Mouse (Mus musculus): ENCODE measurements around the gene Kcnd2.
"Not testable (repeated sequence)": the region's sequence is repeated elsewhere in the genome, so short reads cannot be mapped to it uniquely, and the experiment has no call there.

Kcnd2 gene

DNA sequence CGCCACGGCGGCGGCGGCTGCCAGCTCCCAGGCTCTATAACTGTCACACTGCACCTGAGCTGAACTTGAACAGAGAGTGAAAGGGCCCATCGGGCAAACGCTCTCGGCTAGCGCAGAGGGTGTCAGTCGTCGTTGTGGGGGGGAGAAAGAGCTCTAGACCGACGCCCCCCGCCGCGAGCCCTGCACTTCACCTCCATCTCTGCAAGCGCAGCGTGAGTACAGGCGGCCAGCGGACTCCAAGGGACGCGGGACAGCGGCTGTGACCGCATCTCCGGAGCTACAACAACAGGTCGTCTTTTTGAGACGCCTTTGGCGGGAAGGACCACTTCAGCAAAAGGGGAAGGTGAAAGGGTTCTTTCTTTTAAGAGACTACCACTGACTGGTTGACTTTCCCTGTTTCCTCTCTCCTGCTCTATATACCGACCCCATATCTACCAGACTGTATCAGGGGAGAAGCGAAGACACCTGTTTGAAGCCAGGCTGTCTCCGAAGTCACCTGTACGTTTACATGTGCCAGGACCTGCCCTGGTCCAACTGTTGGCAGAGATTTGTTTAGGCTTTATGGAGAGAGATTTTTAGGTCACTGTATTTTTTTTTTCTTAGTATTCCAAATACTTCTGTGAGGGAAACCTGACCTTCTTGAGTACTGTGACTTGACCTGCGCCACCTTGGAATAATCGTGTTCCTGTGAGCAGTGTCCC lies at the start of gene Kcnd2:
Kcnd2 (plus strand) TSS at position 13 of the 701 bp plus-strand sequence.
- no peak; the same call in 1 of the 2 replicates for ATAC-seq (ENCODE audit: low TSS enrichment)

DNA sequence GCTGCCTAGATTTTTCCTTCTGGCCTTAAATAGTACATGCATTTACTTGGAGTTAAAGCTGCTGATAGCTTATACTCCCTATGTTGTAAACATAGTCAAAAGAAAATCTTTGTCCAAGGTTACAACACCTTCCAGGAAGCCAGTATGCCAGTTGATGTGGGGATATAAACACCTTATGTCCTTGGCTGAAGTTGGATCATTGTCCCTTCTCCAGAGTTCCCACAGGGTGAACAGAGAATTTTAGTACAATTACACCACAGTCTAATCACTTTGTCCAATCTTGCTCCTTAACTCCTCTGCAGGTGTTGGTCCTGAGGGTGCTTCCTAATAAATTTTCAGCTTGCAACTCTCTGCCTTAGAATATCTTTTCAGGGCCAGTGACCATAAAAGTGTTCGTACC lies 48.7 kb upstream of the Kcnd2 start:
- ATAC-seq (ENCODE audit: low TSS enrichment): no peak

DNA sequence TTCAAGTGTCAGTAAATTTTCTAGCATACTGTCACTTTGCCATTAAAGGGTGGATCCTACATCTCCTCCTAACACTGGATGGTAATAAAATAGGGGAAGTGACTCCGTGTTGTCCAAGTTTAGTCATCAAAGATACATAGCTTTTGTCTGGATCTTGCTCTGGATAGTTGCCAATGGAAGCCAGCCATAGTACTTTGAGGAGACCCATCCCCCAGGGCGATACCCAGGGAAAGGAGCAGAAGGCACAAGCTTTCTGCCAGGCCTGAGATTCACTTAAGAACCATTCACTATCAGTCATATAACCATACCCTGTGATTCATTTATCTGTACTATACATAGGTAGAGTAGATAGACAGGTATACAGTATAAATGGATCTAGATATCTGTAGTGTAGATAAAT lies 20.0 kb upstream of the Kcnd2 start:
- ATAC-seq (ENCODE audit: low TSS enrichment): no peak

DNA sequence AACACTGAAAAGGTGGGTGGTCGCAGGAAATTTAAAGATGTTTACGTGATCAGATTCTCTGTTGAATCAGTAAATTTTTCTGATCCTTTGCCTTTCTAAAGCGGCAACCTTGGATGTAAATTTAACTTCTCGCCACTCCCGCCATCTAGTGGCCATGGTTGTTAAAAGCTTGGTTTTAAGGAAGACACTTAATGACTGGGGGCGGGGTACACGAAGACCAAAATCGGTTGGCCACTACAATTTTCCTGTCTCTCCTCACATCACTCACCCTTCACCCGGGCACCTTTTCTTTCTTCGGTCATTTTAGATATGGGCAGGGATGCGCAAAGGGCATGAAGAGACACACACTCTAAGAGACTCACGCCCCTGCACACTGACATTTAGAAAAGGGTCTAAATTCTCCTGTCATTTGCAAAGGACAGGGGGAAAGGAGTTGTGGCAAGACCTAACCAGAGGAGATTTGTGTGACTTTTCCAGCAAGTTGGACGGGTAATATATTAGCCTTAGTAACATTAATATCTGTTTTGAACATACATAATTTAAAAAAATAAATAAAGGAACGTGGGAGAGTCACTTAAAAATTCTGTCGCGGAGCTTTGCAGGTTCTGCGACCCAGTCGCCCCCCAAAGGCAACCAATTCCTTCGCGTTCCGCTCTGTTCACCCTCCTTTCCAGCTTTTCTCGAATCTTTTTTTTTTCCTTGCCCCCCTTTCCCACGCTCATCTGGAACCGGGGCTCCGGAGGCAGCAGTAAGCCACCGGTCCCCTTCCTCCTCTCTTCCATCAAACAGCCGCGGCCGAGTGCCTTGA lies 1.2 kb upstream of the Kcnd2 start:
- peak; percentile 50 for ATAC-seq (ENCODE audit: low TSS enrichment)

DNA sequence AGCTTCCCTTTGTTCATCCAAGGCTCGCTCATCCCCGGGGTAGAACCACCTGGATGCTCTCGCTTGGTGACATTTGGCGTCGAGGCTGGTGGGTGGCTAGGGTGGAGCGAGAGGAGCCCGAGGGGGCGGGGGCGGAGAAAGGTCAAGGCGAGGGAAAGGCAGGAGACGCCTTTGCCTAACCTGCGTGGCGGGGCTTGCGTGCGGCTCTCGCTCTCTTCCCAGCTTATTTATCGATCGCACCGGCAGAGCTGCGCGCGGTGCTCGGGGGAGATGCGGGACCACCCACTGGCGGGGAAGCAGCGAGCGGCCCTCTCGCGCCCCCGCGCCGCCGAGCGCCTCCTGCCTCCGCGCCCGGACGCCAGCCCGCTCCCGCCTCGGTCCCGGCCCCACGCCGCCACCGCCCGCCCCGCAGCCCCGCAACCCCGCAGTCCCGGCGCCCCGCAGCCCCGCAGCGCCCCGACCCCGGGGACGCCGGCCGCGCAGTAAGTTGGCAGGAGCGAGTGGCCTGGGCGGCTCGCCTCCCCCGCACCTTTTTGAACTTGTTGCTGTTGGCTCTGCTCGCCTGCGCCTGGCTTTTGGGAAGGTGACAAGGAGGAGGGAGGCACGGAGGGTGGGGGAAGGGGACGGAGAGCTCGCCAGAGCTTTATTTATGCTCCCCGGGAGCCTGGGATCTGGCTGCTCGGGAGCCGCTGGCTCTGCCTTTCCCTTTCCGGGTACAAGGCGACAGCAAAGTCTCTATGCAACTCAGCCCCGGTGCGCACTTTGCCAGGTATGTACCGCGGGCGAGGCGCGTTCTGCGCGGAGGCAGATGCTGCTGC lies 421 bp upstream of the Kcnd2 start:
- ATAC-seq (ENCODE audit: low TSS enrichment): peak; percentile 75

DNA sequence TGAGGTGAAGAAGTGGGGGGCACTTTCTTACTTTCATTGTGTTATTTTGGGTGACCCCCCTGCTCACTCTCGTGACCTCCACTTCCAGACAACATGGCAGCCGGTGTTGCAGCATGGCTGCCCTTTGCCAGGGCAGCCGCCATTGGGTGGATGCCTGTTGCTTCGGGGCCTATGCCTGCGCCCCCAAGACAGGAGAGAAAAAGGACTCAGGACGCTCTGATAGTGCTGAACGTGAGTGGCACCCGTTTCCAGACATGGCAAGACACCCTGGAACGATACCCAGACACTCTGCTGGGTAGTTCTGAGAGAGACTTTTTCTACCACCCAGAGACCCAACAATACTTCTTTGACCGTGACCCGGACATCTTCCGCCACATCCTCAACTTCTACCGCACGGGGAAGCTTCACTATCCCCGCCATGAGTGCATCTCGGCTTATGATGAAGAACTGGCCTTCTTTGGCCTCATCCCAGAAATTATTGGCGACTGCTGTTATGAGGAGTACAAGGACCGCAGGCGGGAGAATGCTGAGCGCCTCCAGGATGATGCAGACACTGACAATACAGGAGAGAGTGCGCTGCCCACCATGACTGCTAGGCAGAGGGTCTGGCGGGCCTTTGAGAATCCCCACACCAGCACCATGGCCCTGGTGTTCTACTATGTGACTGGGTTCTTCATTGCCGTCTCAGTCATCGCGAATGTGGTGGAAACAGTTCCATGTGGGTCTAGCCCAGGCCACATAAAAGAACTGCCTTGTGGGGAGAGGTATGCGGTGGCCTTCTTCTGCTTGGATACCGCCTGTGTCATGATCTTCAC lies 1.1 kb downstream of the Kcnd2 start:
- no peak for ATAC-seq (ENCODE audit: low TSS enrichment)

DNA sequence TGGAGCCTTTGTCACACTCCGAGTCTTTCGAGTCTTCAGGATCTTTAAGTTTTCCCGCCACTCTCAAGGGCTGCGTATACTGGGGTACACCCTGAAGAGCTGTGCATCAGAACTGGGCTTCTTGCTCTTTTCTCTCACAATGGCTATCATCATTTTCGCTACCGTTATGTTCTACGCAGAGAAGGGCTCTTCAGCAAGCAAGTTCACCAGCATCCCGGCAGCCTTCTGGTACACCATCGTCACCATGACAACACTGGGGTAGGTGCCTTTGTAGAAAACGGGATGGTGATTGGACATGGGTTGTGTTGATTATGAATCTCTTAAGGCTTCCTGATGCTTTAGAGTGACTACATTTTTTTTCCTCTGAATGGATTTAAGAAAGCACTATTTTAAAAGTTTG lies 1.9 kb downstream of the Kcnd2 start:
- ATAC-seq (ENCODE audit: low TSS enrichment): no peak

DNA sequence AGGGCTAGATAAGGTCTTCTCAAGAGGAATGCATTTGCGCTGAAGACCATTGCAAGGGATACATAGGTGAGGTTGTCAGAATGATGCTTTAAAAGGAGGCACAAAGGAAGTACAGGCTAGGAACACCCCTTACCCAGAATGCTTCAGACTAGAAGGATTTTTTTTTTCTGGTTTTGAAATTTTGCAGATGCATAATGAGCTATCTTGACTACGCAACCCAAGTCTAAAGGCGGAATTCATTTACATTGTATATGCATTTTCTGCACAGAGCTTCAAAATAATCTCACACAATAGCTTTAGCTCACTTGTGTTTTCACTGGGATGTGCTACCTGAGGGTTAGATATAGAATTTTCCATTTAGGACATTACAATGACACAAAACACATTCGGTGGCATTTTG lies 10.8 kb downstream of the Kcnd2 start:
- ATAC-seq (ENCODE audit: low TSS enrichment): peak; percentile 66

DNA sequence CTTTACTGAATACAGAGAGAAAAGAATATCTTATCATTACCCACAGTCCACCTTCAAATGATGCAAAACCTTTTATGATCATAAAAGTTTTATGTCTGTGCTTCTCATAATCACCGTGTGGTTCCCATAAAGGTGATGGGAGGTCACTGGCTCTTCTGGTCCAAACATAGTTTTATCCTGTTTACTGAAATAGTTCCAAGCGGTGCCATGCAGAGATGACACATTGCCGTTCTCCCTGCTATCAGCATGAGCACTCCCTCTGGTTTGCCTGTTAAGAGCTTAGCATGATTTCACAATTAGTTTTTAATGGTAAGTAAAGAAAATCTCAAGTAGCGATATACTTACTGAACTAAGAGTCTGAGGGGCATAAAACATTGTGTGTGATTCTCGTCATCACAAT lies 43.7 kb downstream of the Kcnd2 start:
- no peak for ATAC-seq (ENCODE audit: low TSS enrichment)

DNA sequence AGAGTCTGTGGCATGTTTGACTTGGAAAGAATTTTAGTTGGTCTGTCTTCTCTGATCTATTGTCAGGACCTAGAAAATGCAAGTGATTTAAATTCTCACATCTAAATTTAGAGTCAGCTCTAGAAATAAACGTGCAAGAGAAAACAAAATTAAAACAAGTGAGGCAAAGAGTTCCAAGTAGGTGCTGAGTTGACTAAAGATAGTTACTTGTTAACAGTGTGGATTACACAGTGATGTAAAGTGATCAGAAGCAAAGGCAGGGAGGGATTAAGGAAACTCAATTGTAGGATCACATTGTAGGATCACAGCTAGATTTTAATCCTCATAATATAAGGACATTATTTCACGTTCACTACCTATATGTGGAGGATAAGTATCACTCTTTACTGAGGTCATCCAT lies 52.6 kb downstream of the Kcnd2 start:
- ATAC-seq (ENCODE audit: low TSS enrichment): peak; percentile 73

DNA sequence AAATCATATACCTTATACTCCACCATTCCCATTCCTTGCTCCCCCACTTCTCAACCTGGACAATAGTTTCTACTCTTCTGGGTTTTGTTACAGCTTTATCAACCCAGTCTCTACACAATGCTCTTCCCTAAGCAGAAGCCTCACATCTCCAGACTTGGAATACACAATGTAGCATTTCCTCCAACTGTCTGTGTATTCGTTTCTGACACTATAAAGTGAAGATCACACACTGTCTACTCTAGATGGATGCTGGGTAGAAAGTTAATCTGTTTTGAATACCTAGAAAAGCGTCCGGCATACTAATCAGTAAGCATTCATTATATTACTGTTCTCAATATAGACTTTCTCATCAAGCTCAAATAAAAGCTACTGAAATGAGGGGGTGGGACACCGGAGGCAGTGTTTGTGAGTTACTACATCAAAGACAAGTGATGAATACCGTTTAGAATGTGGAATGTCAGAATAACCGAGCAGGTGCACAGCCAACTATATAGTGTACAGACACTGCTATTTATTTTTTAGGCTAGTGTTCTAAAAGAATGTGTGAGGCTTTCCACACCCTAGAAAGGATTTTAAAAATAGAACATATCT lies 62.1 kb downstream of the Kcnd2 start:
- peak; percentile 90 for ATAC-seq (ENCODE audit: low TSS enrichment)

DNA sequence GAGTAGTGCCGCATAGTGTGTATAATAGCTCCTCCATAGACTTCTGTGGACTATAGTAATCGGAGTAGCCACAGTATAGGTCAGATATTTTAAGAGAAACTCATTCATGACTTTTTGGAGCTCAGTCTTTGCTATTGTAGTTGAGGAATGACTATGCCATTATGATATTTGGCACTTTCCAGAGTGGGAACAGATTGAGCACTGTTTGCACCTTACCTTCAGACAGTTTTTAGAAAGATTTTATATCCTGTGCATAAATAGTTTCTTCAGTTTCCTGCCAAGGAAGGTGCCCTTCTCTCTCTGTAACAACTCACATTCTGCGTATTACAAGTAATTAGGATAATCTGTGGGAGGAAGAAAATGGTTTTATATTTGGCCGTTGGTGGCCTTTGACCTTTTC lies 89.6 kb downstream of the Kcnd2 start:
- peak; percentile 69; the same call in 1 of the 2 replicates for ATAC-seq (ENCODE audit: low TSS enrichment)

DNA sequence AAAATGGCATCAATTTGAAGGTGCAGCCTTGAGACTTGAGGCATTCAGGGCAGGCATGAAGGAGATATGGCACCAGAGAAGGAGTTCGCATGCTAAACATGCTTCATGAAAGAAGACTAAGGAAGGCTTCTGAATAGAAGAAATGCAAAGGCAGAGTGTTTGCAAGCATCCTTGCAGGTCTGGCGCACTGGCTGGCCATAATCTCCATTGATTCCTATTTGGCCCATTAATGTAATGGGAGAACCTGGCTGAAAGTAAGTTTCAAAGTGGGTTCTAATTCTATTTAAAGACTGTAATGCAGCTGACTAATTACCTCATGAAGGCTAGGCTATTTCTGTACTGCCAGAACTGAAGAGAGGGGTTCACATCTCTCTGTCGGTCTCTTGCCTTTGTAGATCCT lies 94.9 kb downstream of the Kcnd2 start:
- ATAC-seq (ENCODE audit: low TSS enrichment): no peak

DNA sequence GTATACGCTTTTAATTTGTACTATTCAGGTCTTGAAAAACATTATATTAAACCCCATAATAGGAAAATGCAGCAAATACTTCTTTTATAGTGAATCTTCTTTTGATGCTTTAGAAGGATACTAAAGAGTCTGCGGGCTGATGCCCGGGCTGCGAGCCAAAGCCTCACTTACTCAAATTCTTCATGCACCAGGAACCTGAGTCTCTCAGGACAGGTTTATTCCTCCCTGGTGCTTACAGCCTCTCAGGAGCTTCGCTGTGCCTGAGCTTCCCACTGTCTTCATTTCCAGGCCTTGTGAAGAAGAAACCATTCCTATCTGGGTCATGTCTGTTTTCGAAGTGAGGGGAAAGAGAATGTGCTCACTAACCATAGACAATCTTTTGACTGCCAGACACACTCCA lies 106.1 kb downstream of the Kcnd2 start:
- ATAC-seq (ENCODE audit: low TSS enrichment): peak; percentile 60

DNA sequence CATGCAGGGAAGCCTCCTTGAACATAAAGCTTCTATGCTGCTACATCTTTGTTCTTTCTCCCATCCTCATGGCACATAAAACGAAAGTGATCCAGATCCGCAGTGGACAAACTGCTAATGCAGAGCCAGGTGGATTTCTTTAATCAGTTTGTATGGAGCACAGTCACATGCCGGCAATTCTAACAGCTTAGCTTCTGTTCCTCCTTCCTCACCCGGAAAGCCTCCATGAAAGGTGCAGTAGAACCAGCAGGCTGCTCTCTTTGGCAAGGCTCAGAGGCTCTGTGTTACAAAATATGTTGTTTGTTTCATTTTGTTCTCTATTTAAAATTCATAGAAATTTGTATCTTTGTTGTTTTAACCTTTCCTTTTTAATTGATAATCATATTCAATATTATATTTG lies 106.9 kb downstream of the Kcnd2 start:
- ATAC-seq (ENCODE audit: low TSS enrichment): no peak

DNA sequence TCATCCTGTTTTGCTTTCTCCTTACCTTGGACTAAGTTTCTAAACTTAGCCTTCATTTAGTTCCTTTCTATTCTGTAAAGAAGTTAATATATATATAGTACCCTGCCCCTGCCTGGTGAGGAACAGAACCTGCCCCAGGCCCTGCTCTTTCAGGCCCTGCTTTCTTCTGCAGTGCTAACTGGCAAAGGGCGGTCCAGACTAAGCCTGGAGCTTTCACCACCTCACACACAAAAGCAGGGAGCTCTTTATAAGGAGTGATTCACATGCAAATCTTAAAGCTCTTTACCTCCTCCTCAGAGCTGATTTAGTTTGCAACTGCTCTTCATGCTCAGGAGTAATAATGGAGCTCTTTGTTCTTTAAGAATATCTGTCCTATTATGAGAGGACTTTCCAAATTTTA lies 109.9 kb downstream of the Kcnd2 start:
- ATAC-seq (ENCODE audit: low TSS enrichment): peak; percentile 84

DNA sequence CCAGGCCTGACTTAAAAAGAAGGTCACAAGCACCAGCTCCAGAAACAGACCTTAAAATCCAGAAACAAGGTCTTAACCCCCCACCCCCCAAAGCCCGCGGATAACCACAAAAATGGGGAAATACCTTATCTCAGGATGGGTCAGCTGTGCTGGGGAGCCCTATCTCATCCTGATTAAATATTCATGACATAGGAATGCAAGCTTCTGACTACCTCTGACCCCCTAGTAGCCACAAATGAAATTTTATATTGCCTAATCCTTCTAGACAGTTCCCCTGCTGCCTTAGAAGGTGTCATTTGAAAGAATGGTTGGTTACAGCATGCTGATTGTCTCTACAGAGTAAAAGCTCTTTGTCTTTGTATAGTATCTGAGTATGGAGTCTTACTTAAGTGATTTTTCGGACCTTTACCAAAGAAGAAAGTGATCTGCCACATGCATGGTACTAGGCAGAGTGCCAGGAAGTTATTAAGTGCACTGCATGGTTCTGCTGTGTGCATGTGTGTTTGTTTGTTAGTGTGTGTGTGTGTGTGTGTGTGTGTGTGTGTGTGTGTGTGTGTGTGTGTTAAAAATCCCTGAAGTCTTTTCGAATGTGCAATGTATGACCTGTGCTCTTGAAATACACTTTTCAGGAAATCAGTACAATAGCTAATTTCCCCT lies 111.9 kb downstream of the Kcnd2 start:
- ATAC-seq (ENCODE audit: low TSS enrichment): no peak

DNA sequence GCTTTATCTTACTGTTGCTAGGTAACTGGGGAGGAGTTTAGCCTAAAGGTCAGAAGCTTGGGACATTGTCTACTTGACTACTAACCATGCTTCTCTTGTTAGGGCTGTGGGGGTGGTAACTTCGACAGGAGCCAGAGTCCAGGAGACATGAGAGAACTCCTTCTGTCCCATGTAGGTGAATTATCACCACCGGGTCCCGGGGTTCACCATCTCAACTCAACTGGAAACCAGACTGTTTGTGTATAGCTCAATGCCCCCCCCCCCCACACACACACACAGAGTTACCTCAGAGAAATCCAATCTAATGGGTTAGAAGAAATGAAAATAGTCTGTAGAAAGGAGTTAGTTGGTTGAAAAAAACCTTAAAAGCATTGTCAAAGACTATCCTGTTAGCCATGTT lies 170.0 kb downstream of the Kcnd2 start:
- not testable (repeated sequence) for ATAC-seq (ENCODE audit: low TSS enrichment)

DNA sequence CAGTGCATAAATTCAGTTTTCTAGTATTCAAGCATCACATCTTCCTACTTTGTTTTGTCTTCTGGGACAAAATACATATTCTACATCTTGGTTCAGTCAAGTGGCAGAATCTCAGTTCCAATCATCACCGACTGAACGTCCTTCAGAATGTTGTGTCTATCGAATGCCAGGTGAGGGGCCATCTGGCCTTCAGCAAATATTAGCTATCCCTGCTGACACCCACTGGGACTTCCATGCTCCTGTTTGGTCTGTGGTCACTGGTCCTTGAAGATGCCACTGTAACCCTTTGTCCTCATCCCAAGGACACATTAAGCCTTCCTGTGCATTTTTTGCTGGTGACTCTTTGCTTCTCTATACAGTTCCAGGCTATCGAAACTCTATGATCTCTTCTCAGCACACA lies 176.5 kb downstream of the Kcnd2 start:
- no peak for ATAC-seq (ENCODE audit: low TSS enrichment)

DNA sequence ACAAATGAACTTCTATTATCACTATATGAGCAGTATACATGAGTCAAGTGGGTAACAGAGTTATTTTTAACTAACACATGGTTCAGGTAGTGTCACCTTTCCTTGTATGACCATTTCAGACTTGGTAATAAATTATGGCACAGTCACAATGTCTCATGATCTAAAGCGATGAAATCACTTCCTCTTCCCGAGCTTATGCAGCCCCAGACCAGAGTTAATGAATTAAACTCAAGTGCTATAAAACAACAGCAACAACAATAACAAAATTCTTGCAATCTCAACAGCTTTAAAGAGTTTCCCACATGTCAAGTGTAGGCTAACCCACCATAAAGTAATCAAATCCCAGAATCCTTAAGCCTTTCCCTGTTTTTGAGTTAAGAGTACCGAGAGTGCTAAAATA lies 198.4 kb downstream of the Kcnd2 start:
- ATAC-seq (ENCODE audit: low TSS enrichment): no peak

DNA sequence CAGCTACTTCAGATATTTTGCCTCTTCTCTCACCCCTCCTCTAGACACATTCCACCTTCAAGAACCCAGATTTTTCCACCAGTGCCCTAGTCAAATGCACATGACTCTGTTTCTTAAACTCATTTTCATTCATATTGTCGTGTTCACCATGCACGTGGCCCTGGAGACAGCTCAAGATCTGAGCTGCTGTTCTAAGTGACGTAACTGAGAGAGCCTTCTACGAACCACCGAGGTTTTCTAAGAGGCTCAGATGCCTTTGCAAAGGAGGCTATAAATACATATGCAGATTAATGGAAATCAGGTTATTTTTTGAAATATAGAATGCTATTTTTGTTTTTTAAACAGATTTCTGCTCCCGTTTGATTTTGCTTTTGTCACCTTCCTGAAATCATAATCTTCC lies 202.9 kb downstream of the Kcnd2 start:
- ATAC-seq (ENCODE audit: low TSS enrichment): peak; percentile 98

Data from frontal cortex, adult (tissue).